Mouse (Mus musculus) spleen, adult 2 months (tissue): Measurements from ENCODE around the gene Fxyd1. TPM values are rescaled to one million over a fixed set of nuclear protein-coding genes. Genes with fewer than 3 reads are reported as not detected.

Experiments used
- DNase-seq, 2 experiments: peaks; one replicate each; pipeline versions ENCODE4 v3.0.0 to v3.0.0-alpha.2; 2012 to 2021; ENCODE audit warnings: low spot score in 2 of 2, low read depth in 1 of 2
- H3K27ac ChIP-seq: fragments of 200-500 bp; 2 replicates; pipeline ENCODE4 v1.5.1; 2012; ENCODE audit warnings: low read length, inconsistent platforms; ENCODE audit not compliant: insufficient read depth
- H3K27me3 ChIP-seq: fragments of 200-500 bp; 2 replicates; pipeline ENCODE4 v1.6.1; 2012; ENCODE audit warnings: mild to moderate bottlenecking, moderate library complexity, low read length, inconsistent platforms; ENCODE audit not compliant: control insufficient read depth, insufficient read depth
- H3K36me3 ChIP-seq: fragments of 200-500 bp; 2 replicates; pipeline ENCODE4 v1.6.1; 2012; ENCODE audit warnings: mild to moderate bottlenecking, low read length, inconsistent platforms; ENCODE audit not compliant: control insufficient read depth, insufficient read depth
- H3K4me1 ChIP-seq: fragments of 200-500 bp; 2 replicates; pipeline ENCODE4 v1.6.1; 2011; ENCODE audit warnings: inconsistent platforms; ENCODE audit not compliant: control insufficient read depth, insufficient read depth, insufficient read length
- H3K4me3 ChIP-seq: fragments of 200-500 bp; 2 replicates; pipeline ENCODE4 v1.5.1; 2011; ENCODE audit warnings: mild to moderate bottlenecking, inconsistent platforms; ENCODE audit not compliant: insufficient read depth, insufficient read length; ENCODE audit errors: extremely low read depth
- CTCF ChIP-seq: fragments of 200-500 bp; IDR thresholded peaks from 2 replicates; pipeline ENCODE4 v1.5.1; 2011; ENCODE audit warnings: mild to moderate bottlenecking, inconsistent platforms; ENCODE audit not compliant: insufficient read depth, insufficient read length, insufficient replicate concordance; ENCODE audit errors: extremely low read depth
- POLR2A ChIP-seq: fragments of 200-500 bp; IDR thresholded peaks from 2 replicates; pipeline ENCODE4 v1.6.1; 2011; ENCODE audit warnings: low read depth, low read length, inconsistent platforms
- WGBS: fragments of 180-500 bp; shearing (Covaris S2); methylation state at CpG from one replicate; pipeline ENCODE4 v1.1.7; 2018; 5-methylcytosine and 5-hydroxymethylcytosine counted together
- polyA plus RNA-seq: library from polyadenylated mRNA; depleted of rRNA; stranded (reverse); fragments of >200 nt; gene quantifications from 2 replicates; pipeline ENCODE4 v1.2.3, GENCODE M21; 2012

The Fxyd1 gene
- polyA plus RNA-seq, 1 experiment: 60.6 TPM

DNA sequence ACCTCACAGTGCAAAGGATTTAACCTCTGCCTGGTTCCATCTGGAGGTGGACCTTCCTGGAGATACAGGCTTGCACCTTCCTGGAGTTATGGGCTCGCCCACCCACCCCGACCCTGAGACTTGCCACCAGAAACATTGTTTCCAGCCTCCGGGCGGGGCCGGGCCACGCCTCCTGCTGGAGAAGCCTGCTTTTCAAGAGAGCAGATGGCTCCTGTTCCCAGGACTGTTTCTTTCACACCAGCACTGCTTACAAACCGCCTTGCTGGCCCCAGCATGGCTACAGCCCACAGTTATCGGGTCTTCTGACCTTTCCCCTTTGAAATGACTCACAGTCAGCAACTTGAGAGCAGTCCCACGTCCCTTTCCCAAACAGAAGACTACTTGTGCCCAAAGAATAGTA lies 15.3 kb upstream of the Fxyd1 start:
- Histone ChIP-seq H3K36me3 (no peaks in the 10 kb centered on the region), H3K4me1 (no peaks in the 10 kb centered on the region), H3K27ac (no peak overlapping the region), H3K27me3 (no peaks in the 10 kb centered on the region), H3K4me3 (no peak overlapping the region)
- TF ChIP-seq POLR2A: no peak
- no peak for DNase-seq
- 90% methylated on average over 9 of the region's 9 CpGs for WGBS

DNA sequence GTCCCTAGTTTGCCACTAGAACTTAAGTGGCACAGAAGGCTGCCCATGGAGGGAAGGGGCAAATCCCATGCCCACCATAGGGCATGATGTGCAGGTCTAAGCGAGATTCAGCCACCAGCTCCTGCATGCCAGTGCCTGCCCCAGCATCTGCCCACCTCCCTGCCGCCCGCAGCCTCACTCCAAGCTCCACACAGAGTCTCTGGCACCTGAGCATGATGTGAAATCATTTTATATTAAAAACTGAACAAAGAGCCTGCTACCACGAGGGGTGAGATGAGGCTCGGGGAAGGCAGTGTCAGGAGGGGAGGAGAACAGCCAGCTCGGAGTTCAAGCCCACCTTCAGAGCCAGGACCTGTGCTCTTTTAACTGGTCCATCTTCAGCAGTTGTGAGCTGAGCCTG lies 13.3 kb upstream of the Fxyd1 start:
- Histone ChIP-seq H3K36me3 (no peaks in the 10 kb centered on the region), H3K4me3 (no peak overlapping the region), H3K27ac (no peak overlapping the region), H3K4me1 (no peaks in the 10 kb centered on the region), H3K27me3 (no peaks in the 10 kb centered on the region)
- TF ChIP-seq CTCF (no peak), POLR2A (no peak)
- WGBS: 89% methylated on average over 6 of the region's 6 CpGs
- DNase-seq: no peak

DNA sequence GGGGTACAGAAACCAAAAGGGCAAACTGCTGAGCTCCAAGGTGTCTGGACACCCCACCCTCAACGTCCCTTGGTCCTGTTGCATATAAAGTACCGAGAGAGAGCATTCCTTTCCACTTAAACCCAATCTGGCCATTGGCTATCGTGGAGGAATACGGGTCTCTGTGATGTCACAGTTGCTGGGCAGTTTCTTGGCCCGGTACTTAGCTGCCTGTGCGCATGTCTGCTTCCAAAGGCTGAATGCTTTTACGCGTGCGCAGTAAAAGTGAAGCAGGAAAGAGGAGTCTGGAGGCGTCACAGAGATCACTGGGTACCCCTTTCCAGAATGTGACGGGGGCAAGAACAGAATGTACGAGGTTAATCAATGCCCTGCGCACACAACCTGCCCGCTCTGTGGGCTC lies 12.5 kb upstream of the Fxyd1 start:
- DNase-seq: no peak
- no peaks in the 10 kb centered on the region for H3K36me3 ChIP-seq
- H3K27ac ChIP-seq: no peak overlapping the region
- no peaks in the 10 kb centered on the region for H3K4me1 ChIP-seq
- WGBS: 87% methylated on average over 14 of the region's 14 CpGs
- TF ChIP-seq CTCF: no peak
- TF ChIP-seq POLR2A: no peak
- no peaks in the 10 kb centered on the region for H3K27me3 ChIP-seq
- H3K4me3 ChIP-seq: no peak overlapping the region

DNA sequence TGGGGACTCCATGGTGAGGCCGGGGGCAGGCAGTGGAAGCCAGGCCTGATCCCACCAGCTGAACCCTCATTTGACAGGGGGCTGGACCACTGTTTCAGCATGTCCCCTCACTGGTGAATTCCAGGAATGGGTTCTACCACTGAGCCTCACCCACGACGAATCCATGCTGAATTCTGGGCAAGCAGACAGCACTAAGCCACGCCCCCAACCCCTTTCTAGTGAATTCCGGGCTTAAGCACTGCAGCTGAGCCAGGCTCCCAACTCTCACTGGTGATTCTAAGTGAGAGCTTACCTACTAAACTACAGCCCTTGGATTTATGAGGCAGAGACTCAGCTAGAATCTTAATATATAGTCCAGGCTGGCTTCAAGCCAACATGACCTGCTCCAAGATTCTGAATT lies 10.8 kb upstream of the Fxyd1 start:
- Histone ChIP-seq H3K4me3 (no peak overlapping the region), H3K27me3 (no peaks in the 10 kb centered on the region), H3K36me3 (no peaks in the 10 kb centered on the region), H3K27ac (no peak overlapping the region), H3K4me1 (no peaks in the 10 kb centered on the region)
- WGBS: 79% methylated on average over 5 of the region's 5 CpGs
- TF ChIP-seq POLR2A (no peak), CTCF (no peak)
- DNase-seq: no peak

DNA sequence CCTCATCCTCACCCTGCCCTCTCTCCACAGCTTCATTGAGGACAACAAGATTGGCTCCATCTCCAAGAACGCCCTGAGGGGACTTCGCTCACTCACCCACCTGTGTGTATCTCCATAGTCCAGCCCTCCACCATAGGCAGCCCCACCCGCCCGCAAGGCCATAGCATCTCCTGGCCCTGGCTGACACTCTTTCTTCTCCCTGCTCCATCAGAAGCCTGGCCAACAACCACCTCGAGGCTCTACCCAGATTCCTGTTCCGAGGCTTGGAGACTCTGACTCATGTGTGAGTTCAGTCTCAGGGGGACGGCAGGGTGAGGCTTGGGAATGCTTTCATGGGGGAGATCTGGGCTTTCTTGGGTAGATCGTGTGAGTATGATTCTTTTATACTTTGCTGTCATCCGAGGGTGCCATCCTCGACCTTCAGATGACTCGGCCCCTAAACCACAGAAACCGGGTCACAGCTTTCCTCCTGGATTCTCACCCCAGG lies 6.1 kb upstream of the Fxyd1 start:
- H3K27ac ChIP-seq: no peak overlapping the region
- no peak overlapping the region for H3K4me3 ChIP-seq
- H3K4me1 ChIP-seq: peaks cover 2% of the 10 kb centered on the region; the same call in 1 of the 2 replicates
- 86% methylated on average over 12 of the region's 12 CpGs for WGBS
- DNase-seq: no peak
- H3K36me3 ChIP-seq: no peaks in the 10 kb centered on the region
- no peaks in the 10 kb centered on the region for H3K27me3 ChIP-seq
- TF ChIP-seq CTCF: no peak
- TF ChIP-seq POLR2A: no peak

DNA sequence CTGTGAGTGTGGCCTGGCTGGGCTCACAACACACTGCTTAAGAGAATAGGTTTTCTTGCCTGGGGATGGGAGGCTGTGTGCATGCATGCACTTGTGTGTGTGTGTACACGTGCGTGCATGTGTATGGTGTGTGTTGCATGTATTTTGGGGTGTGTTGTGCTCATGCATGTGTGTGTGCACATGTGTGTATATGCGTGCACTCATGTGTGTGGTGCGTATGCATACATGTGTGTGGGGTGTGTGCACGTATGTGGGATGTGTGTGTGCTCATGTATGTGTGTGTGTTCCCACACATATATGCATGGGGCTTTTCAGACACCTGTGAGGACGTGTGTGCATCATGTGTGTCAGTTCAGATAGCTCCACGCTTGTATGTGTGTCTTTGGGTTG lies 3.6 kb upstream of the Fxyd1 start:
- DNase-seq: no peak
- Histone ChIP-seq H3K4me3 (no peak overlapping the region), H3K27me3 (no peaks in the 10 kb centered on the region), H3K27ac (no peak overlapping the region), H3K36me3 (no peaks in the 10 kb centered on the region), H3K4me1 (peaks cover 2% of the 10 kb centered on the region; the same call in 1 of the 2 replicates)
- WGBS: 90% methylated on average over 7 of the region's 7 CpGs
- no peak for TF ChIP-seq CTCF
- TF ChIP-seq POLR2A: no peak

DNA sequence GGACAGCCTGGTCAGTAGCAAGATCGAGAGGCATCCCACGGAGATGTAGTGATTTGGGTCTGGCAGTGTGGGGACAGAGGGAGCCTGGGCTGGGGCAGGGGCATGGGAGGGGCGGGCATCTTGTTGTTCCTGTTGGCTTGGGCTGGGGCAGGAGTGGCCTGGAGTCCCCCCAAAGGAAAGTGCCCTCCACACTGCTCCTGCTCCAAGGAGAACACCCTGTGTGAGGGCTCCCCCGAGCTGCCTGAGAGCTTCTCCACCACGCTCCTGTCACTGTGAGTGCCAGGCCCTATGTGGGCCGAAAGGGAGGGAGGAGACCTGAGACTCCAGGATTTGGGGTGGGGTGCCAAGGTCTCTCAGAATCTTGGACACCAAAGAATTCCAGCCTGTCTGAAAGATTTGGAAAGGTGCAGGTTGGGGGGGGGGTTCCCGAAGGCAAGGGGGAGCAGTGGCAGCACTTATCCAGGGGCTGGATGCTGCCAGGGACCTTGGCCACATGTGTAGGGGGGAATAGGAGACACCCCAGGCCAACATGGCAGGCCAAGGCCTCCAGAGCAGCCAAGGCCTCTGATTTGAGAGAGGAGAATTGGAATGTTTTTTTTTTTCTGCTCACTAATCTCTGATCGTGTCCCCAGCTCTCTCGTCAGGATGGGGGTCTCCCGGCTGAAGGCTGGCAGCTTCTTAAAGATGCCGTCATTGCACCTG lies 3.1 kb upstream of the Fxyd1 start:
- TF ChIP-seq POLR2A (no peak), CTCF (no peak)
- H3K27ac ChIP-seq: no peak overlapping the region
- no peak for DNase-seq
- no peak overlapping the region for H3K4me3 ChIP-seq
- H3K4me1 ChIP-seq: peaks cover 2% of the 10 kb centered on the region; the same call in 1 of the 2 replicates
- no peaks in the 10 kb centered on the region for H3K36me3 ChIP-seq
- 92% methylated on average over 11 of the region's 11 CpGs for WGBS
- no peaks in the 10 kb centered on the region for H3K27me3 ChIP-seq
